Mouse (Mus musculus) small intestine, adult 2 months (tissue): Measurements from ENCODE around the gene Adgre1.

Experiments used
- CTCF ChIP-seq: fragments of 200-500 bp; IDR thresholded peaks from 2 replicates; pipeline ENCODE4 v1.5.1; 2012; ENCODE audit warnings: low read depth, mild to moderate bottlenecking, control low read depth, inconsistent platforms, low read length, moderate library complexity, mixed read lengths; ENCODE audit not compliant: insufficient replicate concordance, insufficient read length; ENCODE audit errors: extremely low read depth
- POLR2A ChIP-seq: fragments of 200-500 bp; IDR thresholded peaks from 2 replicates; pipeline ENCODE4 v1.6.1; 2012; ENCODE audit warnings: low read depth, mild to moderate bottlenecking, control low read depth, inconsistent platforms, low read length, moderate library complexity

GRCm38 (mm10) chr17:57311801-57312200 is 46.7 kb upstream of the Adgre1 start:
- TF ChIP-seq CTCF: no peak
- TF ChIP-seq POLR2A: no peak
